Mouse (Mus musculus): Measurements from ENCODE around the gene B230118H07Rik. TPM values are rescaled to one million over a fixed set of nuclear protein-coding genes. Genes with fewer than 3 reads are reported as not detected.
A peak's percentile ranks its signal among the peaks of the same experiment; 100 is the strongest.
"Not testable (repeated sequence)": the region's sequence is repeated elsewhere in the genome, so short reads cannot be mapped to it uniquely, and the experiment has no call there.

Gene B230118H07Rik
- polyA plus RNA-seq, 1 experiment = 56.3 TPM

GRCm38 (mm10) chr2:101552301-101552700 is 97.0 kb downstream of the B230118H07Rik start:
- 95% methylated on average over 8 of the region's 8 CpGs for WGBS
- Histone ChIP-seq H3K4me3 (replicated peaks; ENCODE audit: insufficient read depth, low read depth, low read length) (no peak overlapping the region), H3K27me3 (ENCODE audit: control insufficient read depth, insufficient read depth, low read length) (no peaks in the 10 kb centered on the region), H3K4me1 (ENCODE audit: control insufficient read depth, insufficient read depth, low read length) (no peaks in the 10 kb centered on the region), H3K27ac (ENCODE audit: insufficient read depth, low read length) (no peak overlapping the region)
- no peak for DNase-seq
- TF ChIP-seq POLR2A (IDR thresholded peaks at IDR 0.05; ENCODE audit: borderline replicate concordance, insufficient read depth, low read length) (no peak), CTCF (IDR thresholded peaks at IDR 0.05; ENCODE audit: borderline replicate concordance, insufficient read depth, low read depth, low read length) (no peak)

GRCm38 (mm10) chr2:101551026-101551719 is 98.2 kb downstream of the B230118H07Rik start:
- Histone ChIP-seq H3K27me3 (ENCODE audit: control insufficient read depth, insufficient read depth, low read length) (no peaks in the 10 kb centered on the region), H3K4me1 (ENCODE audit: control insufficient read depth, insufficient read depth, low read length) (no peaks in the 10 kb centered on the region), H3K4me3 (replicated peaks; ENCODE audit: insufficient read depth, low read depth, low read length) (no peak overlapping the region), H3K27ac (ENCODE audit: insufficient read depth, low read length) (no peak overlapping the region)
- WGBS = 69% methylated on average over 6 of the region's 6 CpGs
- TF ChIP-seq POLR2A (IDR thresholded peaks at IDR 0.05; ENCODE audit: borderline replicate concordance, insufficient read depth, low read length) = no peak
- TF ChIP-seq CTCF (IDR thresholded peaks at IDR 0.05; ENCODE audit: borderline replicate concordance, insufficient read depth, low read depth, low read length) = no peak
- DNase-seq = no peak

- Histone ChIP-seq H3K4me1 (ENCODE audit: control insufficient read depth, insufficient read depth, low read length) (no peaks in the 10 kb centered on the region), H3K4me3 (replicated peaks; ENCODE audit: insufficient read depth, low read depth, low read length) (no peak overlapping the region), H3K27me3 (ENCODE audit: control insufficient read depth, insufficient read depth, low read length) (no peaks in the 10 kb centered on the region), H3K27ac (ENCODE audit: insufficient read depth, low read length) (no peak overlapping the region)
- WGBS = 80% methylated on average over 2 of the region's 2 CpGs
- no peak for DNase-seq
- TF ChIP-seq POLR2A (IDR thresholded peaks at IDR 0.05; ENCODE audit: borderline replicate concordance, insufficient read depth, low read length) (no peak), CTCF (IDR thresholded peaks at IDR 0.05; ENCODE audit: borderline replicate concordance, insufficient read depth, low read depth, low read length) (no peak)
Measured at GRCm38 (mm10) chr2:101550176-101550575, 99.2 kb downstream of the B230118H07Rik start.

- no peaks in the 10 kb centered on the region for H3K27me3 ChIP-seq (ENCODE audit: control insufficient read depth, insufficient read depth, low read length)
- 85% methylated on average over 6 of the region's 6 CpGs for WGBS
Measured at GRCm38 (mm10) chr2:101548866-101549265, 100.5 kb downstream of the B230118H07Rik start.

GRCm38 (mm10) chr2:101545593-101545992 is 103.7 kb downstream of the B230118H07Rik start:
- Histone ChIP-seq H3K27ac (ENCODE audit: insufficient read depth, low read length) (no peak overlapping the region), H3K4me3 (replicated peaks; ENCODE audit: insufficient read depth, low read depth, low read length) (no peak overlapping the region), H3K27me3 (ENCODE audit: control insufficient read depth, insufficient read depth, low read length) (no peaks in the 10 kb centered on the region), H3K4me1 (ENCODE audit: control insufficient read depth, insufficient read depth, low read length) (no peaks in the 10 kb centered on the region)
- 95% methylated on average over 2 of the region's 2 CpGs for WGBS
- no peak for TF ChIP-seq CTCF (IDR thresholded peaks at IDR 0.05; ENCODE audit: borderline replicate concordance, insufficient read depth, low read depth, low read length)
- TF ChIP-seq POLR2A (IDR thresholded peaks at IDR 0.05; ENCODE audit: borderline replicate concordance, insufficient read depth, low read length) = no peak
- no peak for DNase-seq

More at GRCm38 (mm10) chr2:101548866-101549265, 100.5 kb downstream of the B230118H07Rik start:
- Histone ChIP-seq H3K27ac (ENCODE audit: insufficient read depth, low read length) (no peak overlapping the region), H3K4me1 (ENCODE audit: control insufficient read depth, insufficient read depth, low read length) (no peaks in the 10 kb centered on the region), H3K4me3 (replicated peaks; ENCODE audit: insufficient read depth, low read depth, low read length) (no peak overlapping the region)
- no peak for TF ChIP-seq CTCF (IDR thresholded peaks at IDR 0.05; ENCODE audit: borderline replicate concordance, insufficient read depth, low read depth, low read length)
- no peak for TF ChIP-seq POLR2A (IDR thresholded peaks at IDR 0.05; ENCODE audit: borderline replicate concordance, insufficient read depth, low read length)
- DNase-seq = no peak

- 79% methylated on average over 8 of the region's 8 CpGs for WGBS
- TF ChIP-seq CTCF (IDR thresholded peaks at IDR 0.05; ENCODE audit: borderline replicate concordance, insufficient read depth, low read depth, low read length) (no peak), POLR2A (IDR thresholded peaks at IDR 0.05; ENCODE audit: borderline replicate concordance, insufficient read depth, low read length) (no peak)
- H3K4me3 ChIP-seq (replicated peaks; ENCODE audit: insufficient read depth, low read depth, low read length) = no peak overlapping the region
- no peaks in the 10 kb centered on the region for H3K4me1 ChIP-seq (ENCODE audit: control insufficient read depth, insufficient read depth, low read length)
- no peak for DNase-seq
- H3K27me3 ChIP-seq (ENCODE audit: control insufficient read depth, insufficient read depth, low read length) = no peaks in the 10 kb centered on the region
- no peak overlapping the region for H3K27ac ChIP-seq (ENCODE audit: insufficient read depth, low read length)
Measured at GRCm38 (mm10) chr2:101543704-101544417, 105.5 kb downstream of the B230118H07Rik start.

GRCm38 (mm10) chr2:101536887-101537286 is 112.4 kb downstream of the B230118H07Rik start:
- 22% methylated on average over 6 of the region's 6 CpGs for WGBS
- H3K27ac ChIP-seq (ENCODE audit: insufficient read depth, low read length); H3K4me3 ChIP-seq (replicated peaks; ENCODE audit: insufficient read depth, low read depth, low read length); H3K27me3 ChIP-seq (ENCODE audit: control insufficient read depth, insufficient read depth, low read length); H3K4me1 ChIP-seq (ENCODE audit: control insufficient read depth, insufficient read depth, low read length): not testable (repeated sequence)
- DNase-seq = peak; percentile 50 to 63

GRCm38 (mm10) chr2:101533741-101534140 is 115.6 kb downstream of the B230118H07Rik start:
- 11% methylated on average over 2 of the region's 2 CpGs for WGBS
- Histone ChIP-seq H3K4me1 (ENCODE audit: control insufficient read depth, insufficient read depth, low read length) (no peaks in the 10 kb centered on the region), H3K4me3 (replicated peaks; ENCODE audit: insufficient read depth, low read depth, low read length) (no peak overlapping the region), H3K27me3 (ENCODE audit: control insufficient read depth, insufficient read depth, low read length) (no peaks in the 10 kb centered on the region), H3K27ac (ENCODE audit: insufficient read depth, low read length) (no peak overlapping the region)
- no peak for DNase-seq
- TF ChIP-seq POLR2A (IDR thresholded peaks at IDR 0.05; ENCODE audit: borderline replicate concordance, insufficient read depth, low read length) = no peak
- no peak for TF ChIP-seq CTCF (IDR thresholded peaks at IDR 0.05; ENCODE audit: borderline replicate concordance, insufficient read depth, low read depth, low read length)
